Mouse (Mus musculus): ENCODE data around the gene Rac1. TPM values are rescaled to one million over a fixed set of nuclear protein-coding genes. Genes with fewer than 3 reads are reported as not detected.

The Rac1 gene
- polyA plus RNA-seq, 1 experiment from 2014 or later: 450 TPM

GRCm38 (mm10) chr5:143548401-143548846 is 20.6 kb upstream of the Rac1 start:
- no peaks in the 10 kb centered on the region for H3K9me3 ChIP-seq (ENCODE audit: low read length)
- peaks cover 9% of the 10 kb centered on the region; the same call in 1 of the 2 replicates for H3K4me1 ChIP-seq (ENCODE audit: insufficient read depth, low read depth, low read length)
- H3K27me3 ChIP-seq (replicated peaks; ENCODE audit: insufficient read depth, low read length): no peaks in the 10 kb centered on the region
- ATAC-seq: peak; percentile 96
- peak; percentile 97 for DNase-seq (ENCODE audit: low spot score)
- under 1% methylated on average over 22 of the region's 37 CpGs for WGBS
- H3K27ac ChIP-seq (ENCODE audit: low read length): 0 out of 2 replicates have a peak overlapping the region, but pooled peaks have one; percentile 6
- H3K9ac ChIP-seq (replicated peaks; ENCODE audit: low read depth): peak overlapping the region; percentile 56
- no peaks in the 10 kb centered on the region for H3K36me3 ChIP-seq (ENCODE audit: insufficient read depth, low read length)
- peak; percentile 90 for TF ChIP-seq CTCF (IDR thresholded peaks at IDR 0.05)
- no peak for TF ChIP-seq EP300 (IDR thresholded peaks at IDR 0.05)
- peak overlapping the region; percentile 53 for H3K4me3 ChIP-seq (ENCODE audit: low read depth, low read length)
- H3K4me2 ChIP-seq (replicated peaks; ENCODE audit: low read depth, low read length): peak overlapping the region; percentile 87

- TF ChIP-seq EP300 (IDR thresholded peaks at IDR 0.05): no peak
- no peak for TF ChIP-seq CTCF (IDR thresholded peaks at IDR 0.05)
- no peak overlapping the region for H3K4me3 ChIP-seq (ENCODE audit: low read depth, low read length)
- peak overlapping the region; percentile 87; the same call in 1 of the 2 replicates for H3K4me2 ChIP-seq (replicated peaks; ENCODE audit: low read depth, low read length)
- no peak for ATAC-seq
- DNase-seq (ENCODE audit: low spot score): no peak
- peaks cover 9% of the 10 kb centered on the region; the same call in 1 of the 2 replicates for H3K4me1 ChIP-seq (ENCODE audit: insufficient read depth, low read depth, low read length)
- H3K36me3 ChIP-seq (ENCODE audit: insufficient read depth, low read length): no peaks in the 10 kb centered on the region
- H3K27ac ChIP-seq (ENCODE audit: low read length): 0 out of 2 replicates have a peak overlapping the region, but pooled peaks have one; percentile 6
- WGBS: 53% methylated on average over 10 of the region's 10 CpGs
- H3K9ac ChIP-seq (replicated peaks; ENCODE audit: low read depth): no peak overlapping the region
- no peaks in the 10 kb centered on the region for H3K27me3 ChIP-seq (replicated peaks; ENCODE audit: insufficient read depth, low read length)
- no peaks in the 10 kb centered on the region for H3K9me3 ChIP-seq (ENCODE audit: low read length)
Measured at GRCm38 (mm10) chr5:143547866-143548265, 20.0 kb upstream of the Rac1 start.

- DNase-seq (ENCODE audit: low spot score) (peak; percentile 83), ATAC-seq (peak; percentile 12; the same call in 1 of the 2 replicates)
- Histone ChIP-seq H3K27ac (ENCODE audit: low read length) (no peak overlapping the region), H3K27me3 (replicated peaks; ENCODE audit: insufficient read depth, low read length) (no peaks in the 10 kb centered on the region), H3K4me3 (ENCODE audit: low read depth, low read length) (no peak overlapping the region), H3K9ac (replicated peaks; ENCODE audit: low read depth) (no peak overlapping the region), H3K4me2 (replicated peaks; ENCODE audit: low read depth, low read length) (no peak overlapping the region), H3K4me1 (ENCODE audit: insufficient read depth, low read depth, low read length) (peaks cover 9% of the 10 kb centered on the region; the same call in 1 of the 2 replicates), H3K9me3 (ENCODE audit: low read length) (no peaks in the 10 kb centered on the region), H3K36me3 (ENCODE audit: insufficient read depth, low read length) (no peaks in the 10 kb centered on the region)
- 4% methylated on average over 11 of the region's 11 CpGs for WGBS
- TF ChIP-seq EP300 (IDR thresholded peaks at IDR 0.05) (no peak), CTCF (IDR thresholded peaks at IDR 0.05) (peak; percentile 99)
Measured at GRCm38 (mm10) chr5:143547384-143547783, 19.5 kb upstream of the Rac1 start.

- WGBS: 85% methylated on average over 8 of the region's 8 CpGs
- ATAC-seq (no peak), DNase-seq (ENCODE audit: low spot score) (no peak)
- Histone ChIP-seq H3K4me3 (ENCODE audit: low read depth, low read length) (no peak overlapping the region), H3K27ac (ENCODE audit: low read length) (no peak overlapping the region), H3K9me3 (ENCODE audit: low read length) (no peaks in the 10 kb centered on the region), H3K4me1 (ENCODE audit: insufficient read depth, low read depth, low read length) (no peaks in the 10 kb centered on the region), H3K9ac (replicated peaks; ENCODE audit: low read depth) (no peak overlapping the region), H3K36me3 (ENCODE audit: insufficient read depth, low read length) (no peaks in the 10 kb centered on the region), H3K4me2 (replicated peaks; ENCODE audit: low read depth, low read length) (no peak overlapping the region), H3K27me3 (replicated peaks; ENCODE audit: insufficient read depth, low read length) (no peaks in the 10 kb centered on the region)
- TF ChIP-seq EP300 (IDR thresholded peaks at IDR 0.05) (no peak), CTCF (IDR thresholded peaks at IDR 0.05) (no peak)
Measured at GRCm38 (mm10) chr5:143539111-143539510, 11.3 kb upstream of the Rac1 start.

GRCm38 (mm10) chr5:143537022-143537421 is 9.2 kb upstream of the Rac1 start:
- Histone ChIP-seq H3K27ac (ENCODE audit: low read length) (no peak overlapping the region), H3K27me3 (replicated peaks; ENCODE audit: insufficient read depth, low read length) (no peaks in the 10 kb centered on the region), H3K9me3 (ENCODE audit: low read length) (no peaks in the 10 kb centered on the region), H3K4me3 (ENCODE audit: low read depth, low read length) (no peak overlapping the region), H3K9ac (replicated peaks; ENCODE audit: low read depth) (no peak overlapping the region), H3K36me3 (ENCODE audit: insufficient read depth, low read length) (no peaks in the 10 kb centered on the region), H3K4me2 (replicated peaks; ENCODE audit: low read depth, low read length) (no peak overlapping the region), H3K4me1 (ENCODE audit: insufficient read depth, low read depth, low read length) (no peaks in the 10 kb centered on the region)
- TF ChIP-seq EP300 (IDR thresholded peaks at IDR 0.05): no peak
- TF ChIP-seq CTCF (IDR thresholded peaks at IDR 0.05): no peak
- 19% methylated on average over 2 of the region's 2 CpGs for WGBS
- ATAC-seq: no peak
- DNase-seq (ENCODE audit: low spot score): no peak

- Histone ChIP-seq H3K36me3 (ENCODE audit: insufficient read depth, low read length) (no peaks in the 10 kb centered on the region), H3K27me3 (replicated peaks; ENCODE audit: insufficient read depth, low read length) (no peaks in the 10 kb centered on the region), H3K27ac (ENCODE audit: low read length) (no peak overlapping the region), H3K9me3 (ENCODE audit: low read length) (no peaks in the 10 kb centered on the region), H3K4me2 (replicated peaks; ENCODE audit: low read depth, low read length) (no peak overlapping the region), H3K4me1 (ENCODE audit: insufficient read depth, low read depth, low read length) (no peaks in the 10 kb centered on the region), H3K9ac (replicated peaks; ENCODE audit: low read depth) (no peak overlapping the region), H3K4me3 (ENCODE audit: low read depth, low read length) (no peak overlapping the region)
- no peak for ATAC-seq
- WGBS: 79% methylated on average over 4 of the region's 4 CpGs
- DNase-seq (ENCODE audit: low spot score): no peak
- TF ChIP-seq EP300 (IDR thresholded peaks at IDR 0.05) (no peak), CTCF (IDR thresholded peaks at IDR 0.05) (no peak)
Measured at GRCm38 (mm10) chr5:143534922-143535321, 7.1 kb upstream of the Rac1 start.

All from lung, postnatal 0 days (tissue).